Mouse (Mus musculus) heart, postnatal 0 days (tissue): ENCODE results near the gene Dtnbp1.

Experiments used
- CTCF ChIP-seq: IDR thresholded peaks from 2 replicates; pipeline ENCODE4 v1.5.1; 2016; ENCODE audit warnings: antibody characterized with exemption, control low read depth, low read depth
- EP300 ChIP-seq: IDR thresholded peaks from 2 replicates; pipeline ENCODE4 v1.6.1; 2016; ENCODE audit warnings: antibody characterized with exemption, low read depth

DNA sequence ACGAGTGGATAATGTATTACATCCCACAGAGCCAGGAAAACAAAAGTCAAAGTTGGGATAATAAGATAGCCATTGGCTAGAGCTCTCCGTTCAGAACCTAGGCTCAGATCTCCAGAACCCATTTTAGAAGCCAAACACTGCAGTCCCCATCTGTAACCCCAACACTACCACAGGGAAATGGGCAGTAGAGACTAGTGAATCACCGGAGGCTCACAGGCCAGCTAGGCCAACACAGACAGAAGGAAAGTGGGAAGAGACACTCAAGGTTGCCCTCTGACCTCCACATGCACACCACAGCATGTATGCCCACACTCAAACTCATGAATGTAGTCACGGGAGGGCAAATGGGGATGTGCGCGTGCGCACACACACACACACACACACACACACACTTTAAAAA, 22.5 kb downstream of the Dtnbp1 start:
- no peak for TF ChIP-seq CTCF
- no peak for TF ChIP-seq EP300
